Mouse (Mus musculus) embryo, embryonic 11.5 days (tissue): Measurements from ENCODE around the gene Tmem145.
"Not testable (repeated sequence)": the region's sequence is repeated elsewhere in the genome, so short reads cannot be mapped to it uniquely, and the experiment has no call there.

Source experiments
- DNase-seq: peaks from one replicate; pipeline ENCODE4 v3.0.0-alpha.2; 2012; ENCODE audit warnings: low read depth, low spot score

Tmem145 gene

DNA sequence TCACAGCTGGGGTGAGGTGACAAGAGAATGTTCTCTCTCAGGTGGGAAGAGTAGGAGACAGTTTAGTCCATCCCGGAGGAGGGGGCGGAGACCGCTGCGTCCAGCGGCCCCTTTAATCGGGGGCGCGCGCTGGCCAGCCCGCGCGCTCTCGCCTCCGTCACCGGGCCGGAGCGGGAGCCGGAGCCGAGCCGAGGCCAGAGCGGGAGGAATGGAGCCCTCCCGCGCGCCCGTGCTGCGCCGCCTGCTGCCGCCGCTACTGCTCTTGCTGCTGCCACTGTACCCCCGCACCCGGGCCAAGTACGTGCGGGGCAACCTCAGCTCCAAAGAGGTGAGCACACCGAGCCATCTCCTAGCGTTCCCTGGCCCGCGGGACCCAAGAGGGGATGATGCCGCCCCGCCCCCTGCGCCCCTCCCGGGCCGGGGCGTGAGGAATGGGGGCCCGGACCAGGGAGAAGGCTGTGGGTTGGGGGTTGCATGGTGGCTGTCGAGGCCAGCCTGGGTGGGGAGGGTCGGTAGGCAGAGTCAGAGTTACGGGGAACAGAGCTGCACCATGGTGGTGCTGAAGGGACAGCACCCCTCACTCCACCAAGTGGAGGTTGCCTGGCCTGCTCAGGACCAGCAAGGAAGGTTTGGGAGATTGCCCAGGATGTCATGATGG is at the start of gene Tmem145:
Gene Tmem145 (plus strand): TSS at position 151 of the 658 bp plus-strand sequence.
- DNase-seq = peak; percentile 75

DNA sequence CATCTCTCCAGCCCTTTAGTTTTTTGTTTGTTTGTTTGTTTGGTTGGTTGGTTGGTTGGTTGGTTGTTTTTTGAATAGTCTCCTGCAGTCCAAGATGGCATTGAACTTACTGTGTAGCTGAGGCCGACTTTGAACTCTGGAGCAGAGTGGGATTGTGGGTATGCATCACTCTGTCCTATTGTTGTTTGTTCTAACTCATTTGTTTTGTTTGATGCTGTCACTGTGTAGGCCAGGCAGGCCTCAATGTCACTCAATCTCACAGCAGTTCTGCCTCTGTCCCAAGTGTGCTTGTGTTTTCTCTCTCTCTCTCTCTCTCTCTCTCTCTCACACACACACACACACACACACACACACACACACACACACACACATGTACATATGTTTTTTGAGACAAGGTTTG is 44.0 kb upstream of the Tmem145 start:
- no peak for DNase-seq

DNA sequence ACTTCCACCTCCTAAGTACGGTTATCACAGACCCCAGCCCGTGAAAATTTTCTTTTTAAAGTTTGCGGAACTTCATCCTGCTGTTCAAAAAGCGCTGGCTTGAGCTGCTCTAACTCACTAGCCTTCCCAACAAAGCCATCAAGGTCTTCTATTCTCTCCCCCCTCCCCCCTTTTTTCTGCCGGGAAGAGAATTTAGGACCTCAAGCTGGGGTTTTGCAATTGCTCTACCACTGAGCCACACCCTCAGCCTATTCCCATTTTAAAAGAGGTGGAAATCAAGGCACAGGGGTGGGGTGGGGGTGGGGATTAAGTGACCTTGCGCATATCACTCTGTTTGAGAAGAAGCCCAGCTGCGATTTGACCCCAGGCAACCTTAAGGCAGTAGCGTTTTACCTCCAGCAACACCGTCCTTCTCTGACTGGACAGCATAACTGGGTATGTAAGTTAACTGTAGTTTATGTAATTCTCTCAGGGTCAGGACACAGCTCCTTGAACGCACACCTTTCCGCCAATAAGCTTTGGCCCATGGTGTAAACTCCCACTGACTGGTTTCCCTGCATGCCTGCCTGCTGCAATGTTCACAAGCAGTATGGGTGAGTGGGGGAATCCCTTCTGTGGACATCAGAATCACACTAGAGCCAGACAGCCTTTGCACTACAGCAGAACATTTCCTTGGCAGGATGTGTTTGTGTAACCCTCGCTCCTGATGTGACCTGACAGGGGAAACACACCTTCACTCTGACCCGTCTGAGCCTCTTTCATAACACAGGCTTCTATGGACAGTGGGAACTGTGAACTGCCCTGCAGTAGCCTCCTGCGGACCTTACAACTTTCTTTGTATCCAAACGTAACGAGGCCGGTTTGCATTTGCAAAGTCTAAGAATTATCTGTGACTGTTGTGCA is 41.7 kb upstream of the Tmem145 start:
- no peak for DNase-seq

DNA sequence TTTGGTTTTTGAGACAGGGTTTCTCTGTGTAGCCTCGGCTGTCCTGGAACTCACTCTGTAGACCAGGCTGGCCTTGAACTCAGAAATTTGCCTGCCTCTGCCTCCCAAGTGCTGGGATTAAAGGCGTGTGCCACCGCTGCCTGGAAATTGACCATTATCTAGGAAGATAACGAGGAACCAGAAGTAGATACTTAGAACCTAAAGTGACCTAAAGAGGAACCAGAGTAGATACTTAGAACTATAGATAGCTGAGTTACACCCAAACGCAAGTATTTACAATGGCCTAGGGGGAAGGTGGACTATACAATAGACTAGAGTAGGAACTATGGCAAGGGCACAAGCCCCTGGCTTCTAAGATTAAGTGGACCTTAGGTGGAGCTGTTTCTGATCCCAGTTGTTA is 40.2 kb upstream of the Tmem145 start:
- DNase-seq = not testable (repeated sequence)

DNA sequence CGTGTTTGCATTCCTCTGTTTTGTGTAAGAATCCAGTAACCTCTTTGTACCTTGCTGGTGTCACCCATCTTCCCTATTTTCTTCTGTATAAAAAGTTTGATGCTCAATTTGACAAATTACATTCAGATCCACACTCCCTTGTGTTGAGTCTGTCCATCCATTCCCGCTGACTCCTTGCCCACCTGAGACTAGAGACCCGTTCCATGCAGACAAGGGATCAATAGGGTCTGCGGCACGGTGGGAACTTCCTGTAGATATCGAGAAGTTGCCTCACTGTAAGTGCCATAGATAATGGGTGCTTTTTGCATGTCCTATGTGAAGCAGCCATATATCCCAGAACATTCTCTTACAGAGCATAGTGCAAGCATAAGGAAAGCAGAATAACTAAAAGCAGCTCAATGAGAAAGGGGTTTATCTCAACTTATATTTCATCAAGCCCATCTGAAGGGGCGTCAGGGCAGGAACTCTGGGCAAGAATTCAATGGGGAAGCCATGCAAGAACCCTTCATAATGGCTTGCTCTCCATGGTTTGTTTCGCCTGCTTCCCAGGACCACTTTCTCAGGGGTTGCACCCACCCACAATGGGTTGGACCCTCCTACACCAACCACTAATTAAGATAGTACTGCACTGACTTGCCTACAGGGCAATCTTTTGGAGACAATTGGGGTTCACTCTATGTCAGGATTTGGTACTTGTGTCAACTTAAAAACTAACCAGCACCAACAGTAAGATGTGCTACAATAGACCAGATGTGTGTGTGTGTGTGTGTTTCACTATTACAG is 39.5 kb upstream of the Tmem145 start:
- DNase-seq = no peak

DNA sequence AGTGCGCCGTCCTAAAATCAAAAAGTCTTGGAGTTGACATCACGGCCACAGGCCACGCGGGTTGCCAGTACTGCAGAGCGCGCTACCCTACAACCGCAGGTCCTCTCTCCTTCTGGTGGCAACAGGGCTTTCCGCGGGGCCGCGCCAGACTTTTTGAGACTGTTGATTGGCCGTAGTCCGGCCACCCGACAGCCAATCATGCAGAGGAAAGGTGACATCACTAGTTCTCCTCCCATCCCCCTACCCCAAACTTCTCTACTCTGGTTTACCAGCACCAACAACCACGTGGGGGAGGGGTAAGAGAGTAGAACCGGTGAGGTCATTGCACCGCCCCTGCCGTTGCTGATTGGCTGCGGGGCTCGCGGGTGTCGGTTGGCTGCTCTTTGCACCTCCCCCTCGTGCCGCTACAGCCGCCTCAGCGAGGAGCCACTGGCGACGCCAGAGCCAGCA is 38.6 kb upstream of the Tmem145 start, which contains the start of gene Cic:
Gene Cic (plus strand): TSS at position 404 of the 450 bp plus-strand sequence.
- DNase-seq = peak; percentile 98

DNA sequence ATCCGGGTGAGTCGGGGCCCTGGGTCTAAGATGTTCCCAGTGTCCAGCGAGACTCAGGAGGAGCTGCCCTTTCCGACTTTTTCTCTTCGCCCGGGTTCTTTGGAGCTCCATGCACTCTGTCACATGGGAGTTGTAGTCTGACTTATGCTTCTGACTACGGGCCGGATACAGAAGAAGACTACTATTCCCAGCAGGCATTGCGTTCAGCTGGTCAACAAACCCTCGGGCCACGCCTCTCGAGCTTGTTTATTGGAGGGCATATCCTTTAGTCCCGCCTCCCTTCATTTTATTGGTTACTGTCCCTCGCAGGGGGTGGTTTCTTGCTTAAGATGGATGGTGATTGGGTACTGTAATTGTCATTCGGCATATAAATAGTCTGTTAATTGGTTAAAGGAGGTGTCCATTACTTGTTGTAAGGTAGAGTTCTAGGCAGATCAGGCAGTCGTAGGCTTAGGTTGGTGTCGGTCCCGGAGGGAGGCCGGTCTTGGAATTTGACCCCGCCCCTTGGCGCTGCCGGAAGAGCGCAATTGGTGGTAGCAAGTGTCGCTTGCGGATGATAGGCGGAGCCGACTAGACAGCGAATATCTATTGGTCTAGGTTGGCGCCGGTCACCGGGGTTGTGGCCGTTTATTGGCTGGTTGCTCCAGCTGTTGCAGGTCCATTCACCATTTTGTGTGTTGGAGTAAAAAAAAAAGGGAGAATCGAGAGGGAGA is 38.0 kb upstream of the Tmem145 start:
- DNase-seq = peak; percentile 98

DNA sequence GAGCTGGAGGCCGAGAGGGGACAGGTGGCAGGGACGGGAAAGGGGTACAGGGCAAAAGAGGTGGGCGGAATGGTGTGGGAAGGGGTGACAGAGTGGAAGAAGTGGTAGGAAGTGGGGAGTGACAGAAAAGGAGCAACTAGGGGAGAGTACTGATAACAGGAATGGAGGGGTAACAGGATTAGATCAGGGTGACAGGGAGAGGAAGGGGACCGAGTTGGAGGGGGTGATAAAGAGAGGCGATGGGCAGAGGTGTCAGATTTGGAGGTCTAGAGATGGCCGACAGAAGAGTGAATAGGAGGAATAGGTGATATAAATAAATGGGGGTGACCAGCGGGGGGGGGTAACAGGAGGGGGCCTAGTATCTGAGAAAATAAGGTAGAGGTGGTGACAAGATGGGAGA is 37.3 kb upstream of the Tmem145 start:
- DNase-seq = no peak

DNA sequence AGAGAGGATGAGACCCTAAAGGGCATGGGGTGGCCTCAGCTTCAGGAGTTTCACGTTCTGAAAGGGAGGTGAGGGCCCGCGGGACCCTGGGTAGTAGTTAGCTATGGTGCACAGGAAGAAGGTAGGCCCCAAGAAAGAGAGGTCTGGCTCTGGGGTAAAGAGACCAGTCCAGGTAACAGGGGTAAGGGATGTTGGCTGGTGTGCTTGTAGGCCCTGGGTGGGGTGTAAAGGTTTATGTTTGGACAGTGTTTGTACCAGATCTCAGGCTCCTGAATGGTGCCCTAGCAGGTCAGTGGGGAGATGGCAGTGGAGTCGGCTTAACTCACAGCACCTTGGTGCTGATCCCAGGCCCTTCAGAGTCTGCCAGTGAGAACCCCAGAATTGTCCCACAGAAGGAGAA is 36.9 kb upstream of the Tmem145 start:
- DNase-seq = no peak

DNA sequence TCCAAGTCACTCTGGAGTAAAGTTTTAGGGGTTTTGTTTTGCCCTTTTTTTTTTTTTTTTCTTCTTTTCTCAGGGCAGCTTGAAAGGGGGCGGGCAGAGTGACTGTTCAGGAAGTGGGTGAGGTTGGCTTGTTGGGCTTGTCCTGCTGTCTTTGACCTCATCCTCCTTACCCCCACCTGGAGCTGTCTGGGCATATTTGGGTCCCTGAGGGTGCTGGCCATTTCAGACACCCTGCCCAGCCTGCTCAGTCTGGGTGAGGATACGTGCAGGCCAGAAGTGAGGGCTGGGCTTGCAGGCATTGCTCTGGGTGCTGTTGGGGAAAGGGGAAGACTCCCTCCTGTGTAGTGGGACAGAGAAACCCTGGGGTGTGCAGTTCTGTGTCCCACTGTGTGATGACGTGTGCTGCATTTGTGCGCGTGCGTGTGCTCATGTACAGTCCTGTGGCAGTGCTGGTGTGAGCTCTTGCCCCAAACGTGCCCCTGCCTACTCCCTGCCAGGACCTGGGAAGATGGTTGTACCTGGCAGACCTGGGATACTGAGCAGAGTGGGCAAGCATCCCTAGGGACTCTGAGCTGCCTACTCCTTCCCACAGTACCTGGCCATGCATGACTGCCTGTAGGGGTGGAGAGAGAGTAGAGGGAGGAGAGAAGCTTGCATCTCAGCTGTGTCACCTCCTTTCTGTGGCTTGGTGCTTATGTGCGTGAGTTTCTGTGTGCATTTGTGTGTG is 36.2 kb upstream of the Tmem145 start:
- no peak for DNase-seq

DNA sequence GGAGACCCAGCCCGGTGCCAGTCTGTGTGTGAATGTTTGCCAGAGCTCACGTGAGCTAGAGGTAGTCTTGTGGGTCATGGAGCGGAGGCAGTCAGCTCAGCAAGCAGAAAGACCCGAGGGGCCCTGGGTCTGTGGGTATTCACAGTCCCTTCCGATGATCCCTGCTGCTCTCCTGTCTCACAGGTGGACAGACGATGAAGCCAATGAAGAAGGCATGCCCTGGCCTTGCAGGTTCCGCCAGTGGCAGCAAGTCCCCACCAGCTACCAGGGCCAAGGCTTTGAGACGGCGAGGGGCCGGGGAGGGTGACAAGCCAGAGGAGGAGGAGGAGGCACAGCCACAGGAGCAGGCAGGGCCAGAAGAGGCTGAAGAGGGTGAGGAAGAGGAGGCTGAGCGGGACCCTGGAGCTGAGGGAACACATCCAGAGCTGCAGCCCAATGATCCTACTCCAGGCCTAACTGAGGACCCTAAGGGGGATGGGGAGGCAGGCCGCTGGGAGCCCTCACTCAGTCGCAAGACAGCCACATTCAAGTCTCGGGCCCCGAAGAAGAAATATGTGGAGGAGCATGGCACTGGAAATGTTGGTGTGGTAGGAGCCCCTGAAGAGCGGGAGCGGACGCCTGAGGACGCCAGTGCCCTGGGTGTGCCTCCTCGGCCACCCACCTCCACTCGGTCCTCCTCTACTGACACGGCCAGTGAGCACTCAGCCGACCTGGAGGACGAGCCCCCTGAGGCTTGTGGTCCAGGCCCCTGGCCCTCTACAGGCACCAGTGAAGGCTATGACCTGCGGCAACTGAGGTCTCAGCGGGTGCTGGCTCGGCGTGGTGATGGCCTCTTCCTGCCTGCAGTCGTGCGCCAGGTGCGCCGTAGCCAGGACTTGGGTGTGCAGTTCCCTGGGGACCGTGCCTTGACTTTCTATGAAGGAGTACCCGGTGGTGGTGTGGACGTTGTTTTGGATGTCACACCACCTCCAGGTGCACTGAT is 35.0 kb upstream of the Tmem145 start:
- no peak for DNase-seq

DNA sequence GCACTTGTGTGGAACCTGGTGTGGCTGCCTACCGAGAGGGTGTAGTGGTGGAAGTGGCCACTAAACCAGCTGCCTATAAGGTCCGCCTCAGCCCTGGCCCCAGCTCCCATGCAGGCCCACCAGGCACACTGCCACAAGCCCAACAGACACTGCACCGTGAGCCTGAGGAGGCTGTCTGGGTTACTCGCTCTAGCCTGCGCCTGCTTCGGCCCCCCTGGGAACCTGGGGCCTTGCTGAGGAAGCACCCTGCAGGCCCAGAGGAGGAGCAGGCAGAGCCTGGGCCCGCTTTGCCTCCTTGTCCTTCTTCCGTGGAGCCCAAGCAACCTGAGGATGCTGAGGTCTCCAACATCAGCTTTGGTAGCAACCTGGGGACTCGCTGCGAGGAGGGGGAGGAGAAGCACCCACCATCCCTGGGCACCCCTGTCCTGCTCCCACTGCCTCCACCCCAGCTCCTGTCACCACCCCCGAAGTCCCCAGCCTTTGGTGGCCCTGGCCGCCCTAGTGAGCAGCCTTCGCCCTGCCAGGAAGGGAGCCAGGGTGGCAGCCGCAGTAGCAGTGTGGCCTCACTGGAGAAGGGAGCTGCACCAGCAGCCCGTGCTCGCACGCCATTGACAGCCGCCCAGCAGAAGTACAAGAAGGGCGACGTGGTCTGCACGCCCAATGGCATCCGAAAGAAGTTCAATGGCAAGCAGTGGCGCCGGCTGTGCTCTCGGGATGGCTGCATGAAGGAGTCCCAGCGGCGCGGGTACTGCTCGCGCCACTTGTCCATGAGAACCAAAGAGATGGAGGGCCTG is 34.1 kb upstream of the Tmem145 start:
- DNase-seq = no peak

DNA sequence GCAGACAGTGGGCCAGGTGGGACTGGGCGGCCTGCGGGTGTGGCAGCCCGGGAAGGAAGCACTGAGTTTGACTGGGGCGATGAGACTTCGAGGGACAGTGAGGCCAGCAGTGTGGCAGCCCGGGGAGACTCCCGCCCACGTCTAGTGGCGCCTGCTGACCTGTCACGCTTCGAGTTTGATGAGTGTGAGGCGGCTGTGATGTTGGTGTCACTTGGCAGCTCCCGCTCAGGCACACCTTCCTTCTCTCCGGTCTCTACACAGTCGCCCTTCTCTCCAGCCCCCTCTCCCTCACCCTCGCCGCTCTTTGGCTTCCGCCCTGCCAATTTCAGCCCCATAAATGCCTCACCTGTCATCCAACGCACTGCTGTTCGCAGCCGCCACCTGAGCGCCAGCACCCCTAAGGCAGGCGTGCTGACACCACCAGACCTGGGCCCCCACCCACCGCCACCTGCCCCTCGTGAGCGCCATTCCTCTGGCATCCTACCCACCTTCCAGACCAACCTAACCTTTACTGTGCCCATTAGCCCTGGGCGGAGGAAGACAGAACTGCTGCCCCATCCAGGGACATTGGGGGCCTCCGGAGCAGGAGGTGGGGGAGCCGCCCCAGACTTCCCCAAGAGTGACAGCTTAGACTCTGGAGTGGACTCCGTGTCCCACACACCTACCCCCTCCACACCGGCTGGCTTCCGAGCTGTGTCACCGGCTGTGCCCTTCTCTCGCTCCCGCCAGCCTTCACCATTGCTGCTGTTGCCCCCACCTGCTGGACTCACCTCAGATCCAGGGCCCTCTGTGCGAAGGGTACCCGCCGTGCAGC is 33.3 kb upstream of the Tmem145 start:
- DNase-seq = no peak

DNA sequence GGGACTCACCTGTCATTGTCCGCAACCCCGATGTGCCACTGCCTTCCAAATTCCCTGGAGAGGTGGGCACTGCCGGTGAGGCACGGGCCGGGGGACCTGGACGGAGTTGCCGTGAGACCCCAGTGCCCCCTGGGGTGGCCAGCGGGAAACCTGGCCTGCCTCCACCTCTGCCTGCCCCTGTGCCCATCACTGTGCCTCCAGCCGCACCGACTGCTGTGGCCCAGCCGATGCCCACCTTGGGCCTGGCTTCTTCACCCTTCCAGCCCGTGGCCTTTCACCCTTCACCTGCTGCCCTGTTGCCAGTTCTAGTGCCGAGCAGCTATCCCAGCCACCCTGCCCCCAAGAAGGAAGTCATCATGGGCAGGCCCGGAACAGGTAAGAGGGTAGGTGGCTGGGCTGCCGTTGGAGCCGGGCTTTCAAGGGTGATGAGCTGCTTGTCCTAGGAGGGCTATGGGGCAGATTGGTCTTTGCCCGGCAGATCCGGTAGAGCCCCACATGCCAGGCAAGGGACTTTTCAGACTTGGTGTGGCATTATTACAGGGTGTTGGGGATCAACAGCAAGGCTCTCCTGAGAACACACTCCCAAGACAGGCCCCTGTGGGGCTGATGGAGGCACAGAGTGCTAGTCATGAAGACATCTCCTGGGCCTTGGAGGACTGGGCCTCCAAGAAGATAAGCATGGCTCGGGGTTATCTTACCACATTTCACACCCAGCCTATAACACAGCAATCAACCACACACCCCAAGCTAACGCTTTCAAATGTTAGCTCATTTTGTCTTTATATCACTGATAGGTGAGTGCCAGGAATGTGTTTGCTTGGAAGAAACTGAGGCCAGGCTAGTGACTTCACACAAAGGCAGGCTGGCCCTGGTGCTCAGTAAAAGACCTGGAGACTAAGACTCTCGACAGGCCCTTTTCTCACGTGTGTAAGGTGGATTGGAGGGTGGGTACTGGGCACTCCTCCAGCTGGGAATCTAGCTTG is 32.4 kb upstream of the Tmem145 start:
- no peak for DNase-seq

DNA sequence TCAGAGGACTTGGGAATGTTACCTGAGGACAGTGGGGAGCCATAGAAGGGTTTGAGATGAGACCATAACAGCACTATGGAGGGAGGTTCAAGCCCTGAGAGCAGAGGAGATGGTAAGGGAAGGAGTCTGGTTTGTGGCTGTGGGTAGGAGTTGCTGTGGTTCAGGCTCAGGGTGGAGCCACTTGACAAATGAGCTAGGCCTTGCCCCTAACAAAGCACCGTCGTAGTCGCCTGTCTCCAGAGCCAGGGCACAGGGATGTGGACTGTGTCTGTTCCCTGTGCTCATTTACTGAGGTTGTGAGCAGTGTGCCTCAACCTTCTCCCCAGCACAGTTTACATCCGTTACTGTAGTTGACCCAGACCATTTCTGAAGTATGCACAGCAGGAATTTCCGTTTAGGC is 31.3 kb upstream of the Tmem145 start:
- DNase-seq = no peak

DNA sequence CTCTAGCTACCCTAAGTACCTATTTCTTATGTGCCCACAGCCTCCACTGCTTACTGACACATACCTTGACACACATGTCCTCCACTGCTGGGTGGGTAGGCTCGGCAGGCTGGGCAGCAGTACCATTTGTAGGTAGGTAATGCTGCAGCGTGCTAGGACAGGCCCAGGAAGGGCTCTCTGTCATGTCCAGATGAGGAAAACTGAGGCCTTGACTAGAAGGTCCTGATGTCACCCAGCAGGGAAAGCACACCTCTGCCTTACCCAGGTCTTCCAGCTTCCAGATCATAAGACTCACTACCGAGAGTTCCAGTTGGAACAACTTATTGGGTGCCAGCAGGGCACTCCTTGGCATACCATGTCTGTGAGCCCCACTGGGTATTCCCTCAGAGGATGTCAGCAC is 30.9 kb upstream of the Tmem145 start:
- no peak for DNase-seq
